7 mouse cellular contexts compared by ENCODE assay signal in the genomic region with DNA sequence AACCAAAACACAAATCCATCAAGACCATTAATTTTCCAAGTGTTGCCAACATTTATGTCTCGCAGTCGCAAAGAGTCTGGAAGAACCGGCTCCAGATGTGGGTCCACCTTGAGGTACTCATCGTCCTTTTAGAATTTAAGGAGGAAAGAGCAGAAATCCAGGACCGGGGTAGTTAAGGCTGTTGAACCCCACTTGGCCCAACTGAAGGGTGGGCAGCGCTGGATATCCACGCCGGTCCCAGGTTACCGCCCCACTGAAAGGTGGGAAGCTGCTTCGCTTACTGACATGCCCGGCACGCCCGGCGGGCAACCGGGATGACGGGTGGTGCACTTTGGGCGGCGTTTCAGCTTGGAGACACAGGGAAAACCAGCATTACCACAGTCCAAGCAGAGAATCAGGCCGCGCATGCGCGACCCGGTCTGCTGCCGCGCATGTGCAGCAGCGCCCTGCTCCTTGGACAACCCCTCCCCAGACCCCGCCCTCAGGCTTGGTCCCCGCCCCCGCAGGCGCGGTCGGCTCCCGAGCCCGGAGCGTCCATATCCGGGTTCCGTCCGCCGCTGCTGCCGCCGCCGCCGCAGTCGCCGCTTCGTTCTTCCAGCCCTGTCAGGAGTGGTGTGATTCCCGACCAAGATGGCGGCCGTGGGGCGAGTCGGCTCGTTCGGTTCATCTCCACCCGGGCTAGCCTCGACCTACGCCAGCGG. TPM values are rescaled to one million over a fixed set of nuclear protein-coding genes. Genes with fewer than 3 reads are reported as not detected.
DNase-seq lines count a peak whose midpoint lies in the region; ATAC-seq lines count a peak whose summit lies in the region.

A gene (plus strand): TSS at position 539 of the 701 bp plus-strand sequence.

- under 1% methylated on average over 57 of the region's 57 CpGs for WGBS in embryonic facial prominence, embryonic 12.5 days
- under 1% methylated on average over 57 of the region's 57 CpGs for WGBS in limb, embryonic 11.5 days
- 1% methylated on average over 57 of the region's 57 CpGs for WGBS in midbrain, embryonic 14.5 days

- H3K36me3 ChIP-seq in embryonic facial prominence, embryonic 12.5 days, result peaks cover 17% of the 10 kb centered on the region
- peaks cover 3% of the 10 kb centered on the region; the same call in 1 of the 2 replicates for H3K36me3 ChIP-seq in limb, embryonic 11.5 days (ENCODE audit: control insufficient read depth, insufficient read depth, low read length)
- H3K36me3 ChIP-seq in midbrain, embryonic 14.5 days (ENCODE audit: control insufficient read depth, insufficient read depth, low read length), result peaks cover 12% of the 10 kb centered on the region

- no peaks in the 10 kb centered on the region for H3K9me3 ChIP-seq in embryonic facial prominence, embryonic 12.5 days
- H3K9me3 ChIP-seq in limb, embryonic 11.5 days (ENCODE audit: control insufficient read depth, low read length), result no peaks in the 10 kb centered on the region
- no peaks in the 10 kb centered on the region for H3K9me3 ChIP-seq in midbrain, embryonic 14.5 days (ENCODE audit: control insufficient read depth, low read length)

- H3K4me1 ChIP-seq in embryonic facial prominence, embryonic 12.5 days, result peaks cover 22% of the 10 kb centered on the region
- H3K4me1 ChIP-seq in limb, embryonic 11.5 days (ENCODE audit: control insufficient read depth, insufficient read depth, low read length), result peaks cover 13% of the 10 kb centered on the region
- peaks cover 15% of the 10 kb centered on the region for H3K4me1 ChIP-seq in midbrain, embryonic 14.5 days (ENCODE audit: control insufficient read depth, insufficient read depth, low read length)

- peak; percentile 96 for ATAC-seq in embryonic facial prominence, embryonic 12.5 days (ENCODE audit: insufficient number of reproducible peaks, insufficient read depth, low FRiP score, low TSS enrichment)
- peak; percentile 92 for ATAC-seq in limb, embryonic 11.5 days (ENCODE audit: insufficient number of reproducible peaks, low FRiP score, low TSS enrichment, low read depth)
- peak; percentile 95 for ATAC-seq in midbrain, embryonic 14.5 days (ENCODE audit: low FRiP score, low TSS enrichment)

- H3K4me3 ChIP-seq in embryonic facial prominence, embryonic 12.5 days, result peak within 1 kb of the TSS; percentile 94
- peak within 1 kb of the TSS; percentile 95 for H3K4me3 ChIP-seq in limb, embryonic 11.5 days (ENCODE audit: low read depth, low read length)
- H3K4me3 ChIP-seq in midbrain, embryonic 14.5 days (replicated peaks; ENCODE audit: low read depth, low read length), result peak within 1 kb of the TSS; percentile 96

- peak within 1 kb of the TSS; percentile 88 for H3K27ac ChIP-seq in embryonic facial prominence, embryonic 12.5 days
- H3K27ac ChIP-seq in limb, embryonic 11.5 days (replicated peaks; ENCODE audit: low read depth, low read length), result peak within 1 kb of the TSS; percentile 69
- peak within 1 kb of the TSS; percentile 98 for H3K27ac ChIP-seq in midbrain, embryonic 14.5 days (replicated peaks; ENCODE audit: low read depth, low read length)

- peak within 1 kb of the TSS; percentile 87 for H3K4me2 ChIP-seq in embryonic facial prominence, embryonic 12.5 days (replicated peaks)
- peak within 1 kb of the TSS; percentile 93 for H3K4me2 ChIP-seq in limb, embryonic 11.5 days (ENCODE audit: low read depth, severe bottlenecking)
- H3K4me2 ChIP-seq in midbrain, embryonic 14.5 days (ENCODE audit: low read length), result peak within 1 kb of the TSS; percentile 73

- H3K9ac ChIP-seq in embryonic facial prominence, embryonic 12.5 days, result peak within 1 kb of the TSS; percentile 88
- peak within 1 kb of the TSS; percentile 89 for H3K9ac ChIP-seq in limb, embryonic 11.5 days (ENCODE audit: low read length)
- H3K9ac ChIP-seq in midbrain, embryonic 14.5 days (replicated peaks; ENCODE audit: low read length), result peak within 1 kb of the TSS; percentile 95

- peak; percentile 99 for DNase-seq in adrenal gland, postnatal 25 days
- DNase-seq in heart, adult 11 months, result peak; percentile 100
- peak; percentile 98 for DNase-seq in kidney, adult 18-20 months
- peak; percentile 97 for DNase-seq in limb, embryonic 11.5 days (ENCODE audit: low spot score)
- DNase-seq in midbrain, embryonic 14.5 days, result peak; percentile 99
- peak; percentile 95 to 98 for DNase-seq in spleen, adult 18-20 months

- H3K27me3 ChIP-seq in embryonic facial prominence, embryonic 12.5 days, result no peaks in the 10 kb centered on the region
- H3K27me3 ChIP-seq in limb, embryonic 11.5 days (ENCODE audit: control insufficient read depth, insufficient read depth, low read length), result no peaks in the 10 kb centered on the region
- H3K27me3 ChIP-seq in midbrain, embryonic 14.5 days (ENCODE audit: control insufficient read depth, insufficient read depth, low read length), result no peaks in the 10 kb centered on the region

RNA-seq across cellular contexts. Expression of the gene that starts here (rescaled TPM):
- 41.0 and 47.0 TPM in 2 replicates for total RNA-seq in adrenal gland, postnatal 25 days (2021)
- polyA plus RNA-seq in embryonic facial prominence, embryonic 12.5 days (2016; fragmentation: Nextera tagmentation; extraction: Ambion mirVana), result 77.9 and 89.4 TPM in 2 replicates
- 62.1 and 65.6 TPM in 2 replicates for polyA plus RNA-seq in limb, embryonic 11.5 days (2014; fragmentation: Nextera tagmentation; extraction: Ambion mirVana)
- polyA plus RNA-seq in midbrain, embryonic 14.5 days (2014; fragmentation: Nextera tagmentation; extraction: Ambion mirVana), result 106 and 107 TPM in 2 replicates

Comparison
In these comparisons a context has a peak if more than half of its experiments do, and no peak if none do; other contexts are left out.
1. Peak in every context shown above with its lines: DNase-seq, ATAC-seq, H3K4me3 ChIP-seq and H3K27ac ChIP-seq.